Mouse (Mus musculus) lung, embryonic 14.5 days (tissue): ENCODE measurements around the gene Ccdc114. TPM values are rescaled to one million over a fixed set of nuclear protein-coding genes. Genes with fewer than 3 reads are reported as not detected.

Source experiments
- ATAC-seq: fragments of 200-750 bp; cut with Nextera tagmentation; 2 replicates; pipeline ENCODE4 v1.8.0; 2017; ENCODE audit warnings: mild to moderate bottlenecking, moderate TSS enrichment, moderate library complexity; ENCODE audit not compliant: insufficient read depth
- DNase-seq: peaks from one replicate; pipeline ENCODE4 v3.0.0-alpha.2; 2015
- H3K27ac ChIP-seq: fragments of 300-500 bp; sonication (generic); 2 replicates; pipeline ENCODE4 v1.5.1; 2014; ENCODE audit warnings: low read depth, mild to moderate bottlenecking, moderate library complexity
- H3K27me3 ChIP-seq: fragments of 300-500 bp; sonication (generic); 2 replicates; pipeline ENCODE4 v1.6.1; 2014; ENCODE audit warnings: low read length, control low read depth; ENCODE audit not compliant: insufficient read depth
- H3K36me3 ChIP-seq: fragments of 300-500 bp; sonication (generic); 2 replicates; pipeline ENCODE4 v1.6.1; 2014; ENCODE audit warnings: control low read depth; ENCODE audit not compliant: insufficient read depth
- H3K4me1 ChIP-seq: fragments of 300-500 bp; sonication (generic); 2 replicates; pipeline ENCODE4 v1.6.1; 2014; ENCODE audit warnings: antibody characterized with exemption, control low read depth; ENCODE audit not compliant: insufficient read depth
- H3K4me2 ChIP-seq: fragments of 300-500 bp; sonication (generic); 2 replicates; pipeline ENCODE4 v1.6.1; 2014; ENCODE audit warnings: mild to moderate bottlenecking
- H3K4me3 ChIP-seq: fragments of 300-500 bp; sonication (generic); 2 replicates; pipeline ENCODE4 v1.5.1; 2014; ENCODE audit warnings: low read depth, low read length
- H3K9ac ChIP-seq: fragments of 300-500 bp; sonication (generic); 2 replicates; pipeline ENCODE4 v1.6.1; 2014
- H3K9me3 ChIP-seq: fragments of 300-500 bp; sonication (generic); 2 replicates; pipeline ENCODE4 v1.6.1; 2016; ENCODE audit warnings: low read depth, low read length, control low read depth
- CTCF ChIP-seq: IDR thresholded peaks from 2 replicates; pipeline ENCODE4 v1.5.1; 2016; ENCODE audit warnings: antibody characterized with exemption, low read depth
- WGBS: fragments of 180-500 bp; shearing (Covaris S2); extraction: QIAGEN DNeasy Blood & Tissue Kit; methylation state at CpG from one replicate; pipeline ENCODE4 v1.1.7; 2014; 5-methylcytosine and 5-hydroxymethylcytosine counted together
- polyA plus RNA-seq: library from polyadenylated mRNA; unstranded; fragments of >200 nt; fragmentation: Nextera tagmentation; extraction: Ambion mirVana; gene quantifications from 2 replicates; pipeline ENCODE4 v1.2.1, GENCODE M21; 2014

Ccdc114 gene
- polyA plus RNA-seq, 1 experiment from 2014 or later, result 4.4 TPM

DNA sequence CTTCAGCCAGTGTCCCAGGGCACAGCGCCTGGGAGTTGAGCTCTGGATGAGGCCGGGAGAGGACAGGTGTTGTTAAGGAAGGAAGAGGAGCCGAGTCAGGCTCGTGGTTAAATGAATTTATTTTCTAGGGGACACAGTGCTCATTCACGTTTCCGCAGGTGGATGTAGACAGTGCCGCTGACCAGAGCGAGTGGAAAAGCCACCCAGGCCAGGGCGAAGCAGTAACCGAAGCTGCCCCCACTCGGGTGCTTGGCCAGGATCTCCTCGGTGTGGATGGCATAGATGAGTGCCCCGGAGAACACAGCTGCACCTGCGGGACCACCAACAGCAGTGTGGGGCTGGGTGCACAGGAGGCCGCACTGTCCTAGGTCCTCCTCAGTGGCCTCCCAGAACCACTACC is 5.9 kb upstream of the Ccdc114 start:
- Histone ChIP-seq H3K36me3 (peaks cover 11% of the 10 kb centered on the region; the same call in 1 of the 2 replicates), H3K4me1 (peaks cover 35% of the 10 kb centered on the region), H3K9me3 (no peaks in the 10 kb centered on the region), H3K27ac (peak overlapping the region; percentile 92; the same call in 1 of the 2 replicates), H3K4me2 (peak overlapping the region; percentile 60; the same call in 1 of the 2 replicates), H3K9ac (no peak overlapping the region; the same call in 1 of the 2 replicates), H3K4me3 (no peak overlapping the region), H3K27me3 (no peaks in the 10 kb centered on the region)
- TF ChIP-seq CTCF, result no peak
- WGBS, result 83% methylated on average over 15 of the region's 15 CpGs
- no peak for ATAC-seq
- DNase-seq, result no peak

DNA sequence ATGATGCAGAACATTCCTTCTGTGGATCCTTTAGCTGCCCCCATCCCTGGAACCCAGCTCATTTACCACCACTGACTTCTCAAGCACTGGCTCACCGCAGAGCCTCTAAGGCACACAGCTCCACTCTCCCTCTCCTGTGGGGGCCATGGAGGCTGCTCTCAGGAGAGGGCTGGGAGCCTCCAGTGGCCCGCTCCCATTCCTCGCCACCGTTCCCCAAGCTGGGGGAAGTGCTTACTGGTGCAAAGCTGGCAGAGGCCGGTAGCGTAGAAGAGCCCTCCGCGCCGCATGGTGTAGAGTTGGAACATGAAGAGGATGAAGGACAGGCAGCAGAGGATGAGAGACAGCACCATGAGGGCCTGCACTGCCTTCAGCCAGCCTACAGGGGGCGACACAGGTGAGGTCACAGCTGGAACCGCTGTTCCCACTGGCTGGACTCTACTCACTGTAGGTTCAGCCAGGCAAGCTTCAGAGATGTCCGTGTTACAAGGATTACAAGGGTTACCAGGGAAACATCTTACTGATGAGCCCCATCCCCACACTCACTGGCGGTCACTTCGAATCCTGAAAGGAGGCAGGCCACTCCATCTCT is 4.7 kb upstream of the Ccdc114 start:
- Histone ChIP-seq H3K27ac (no peak overlapping the region), H3K4me2 (peak overlapping the region; percentile 69), H3K9ac (no peak overlapping the region), H3K27me3 (no peaks in the 10 kb centered on the region), H3K4me3 (peak overlapping the region; percentile 52; the same call in 1 of the 2 replicates), H3K9me3 (no peaks in the 10 kb centered on the region), H3K36me3 (peaks cover 11% of the 10 kb centered on the region; the same call in 1 of the 2 replicates), H3K4me1 (peaks cover 35% of the 10 kb centered on the region)
- WGBS, result 69% methylated on average over 14 of the region's 14 CpGs
- no peak for ATAC-seq
- no peak for DNase-seq
- peak; percentile 63 for TF ChIP-seq CTCF

DNA sequence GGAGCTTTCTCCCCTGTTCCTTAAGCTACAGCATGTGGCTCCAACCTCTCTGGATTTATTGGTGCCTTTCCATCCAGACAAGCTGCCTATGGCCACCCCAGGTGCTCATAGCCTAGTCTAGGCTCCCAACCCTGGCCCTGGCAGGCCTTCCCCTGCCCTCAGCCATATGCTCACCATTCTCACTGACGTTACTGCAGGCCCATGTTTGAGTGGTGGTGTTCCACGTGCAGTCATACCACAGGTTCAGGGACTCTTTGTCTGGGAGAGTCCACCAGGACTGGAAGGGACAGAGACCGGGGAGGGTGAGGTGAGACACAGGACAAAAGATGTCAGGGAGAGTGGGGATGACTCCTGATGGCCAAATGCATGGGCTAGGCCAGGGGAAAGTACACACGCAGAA is 4.1 kb upstream of the Ccdc114 start:
- Histone ChIP-seq H3K4me3 (peak overlapping the region; percentile 52), H3K4me2 (peak overlapping the region; percentile 69)
- TF ChIP-seq CTCF, result no peak

DNA sequence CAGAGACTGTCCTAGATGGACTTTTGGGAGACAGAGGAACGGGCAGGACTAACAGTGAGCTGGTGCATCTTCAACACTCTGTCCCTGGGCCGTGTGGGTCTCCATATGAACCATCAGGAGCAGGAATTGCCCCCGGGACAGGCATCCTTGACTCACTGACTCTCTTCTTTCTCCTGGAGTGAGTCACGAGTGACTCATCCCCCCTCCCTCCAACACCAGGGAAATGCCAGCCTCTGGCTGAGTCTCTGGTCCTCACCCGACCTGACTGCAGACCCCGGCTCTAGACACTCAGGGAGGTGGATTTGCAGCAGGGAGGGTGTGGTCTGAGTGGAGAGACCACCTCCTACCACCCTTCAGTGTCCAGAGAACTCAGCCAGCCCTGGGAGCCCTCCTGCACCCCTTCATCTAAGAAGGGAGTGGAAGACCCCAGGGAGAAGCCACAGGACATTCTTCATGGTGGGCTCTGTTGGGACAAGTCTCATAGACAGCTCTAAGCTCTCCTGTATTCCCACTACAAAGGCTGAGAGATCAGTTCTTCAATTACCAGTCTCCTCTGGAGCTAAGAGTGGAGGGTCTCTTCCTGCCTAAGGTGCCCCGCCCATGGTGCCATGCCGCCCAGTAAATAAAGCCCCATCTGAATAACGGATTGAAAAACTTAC is 3.2 kb upstream of the Ccdc114 start:
- peak; percentile 28 for DNase-seq
- no peak for TF ChIP-seq CTCF
- Histone ChIP-seq H3K4me3 (peak overlapping the region; percentile 52), H3K4me2 (peak overlapping the region; percentile 69), H3K9me3 (no peaks in the 10 kb centered on the region), H3K27ac (peak overlapping the region; percentile 87), H3K4me1 (peaks cover 35% of the 10 kb centered on the region), H3K27me3 (no peaks in the 10 kb centered on the region), H3K9ac (peak overlapping the region; percentile 67), H3K36me3 (peaks cover 11% of the 10 kb centered on the region; the same call in 1 of the 2 replicates)
- WGBS, result 16% methylated on average over 9 of the region's 9 CpGs
- no peak for ATAC-seq

More for the DNA sequence above, 4.1 kb upstream of the Ccdc114 start:
- ATAC-seq (no peak), DNase-seq (no peak)
- WGBS, result 62% methylated on average over 4 of the region's 4 CpGs
- Histone ChIP-seq H3K9me3 (no peaks in the 10 kb centered on the region), H3K4me1 (peaks cover 35% of the 10 kb centered on the region), H3K9ac (peak overlapping the region; percentile 3), H3K36me3 (peaks cover 11% of the 10 kb centered on the region; the same call in 1 of the 2 replicates), H3K27ac (no peak overlapping the region), H3K27me3 (no peaks in the 10 kb centered on the region)

DNA sequence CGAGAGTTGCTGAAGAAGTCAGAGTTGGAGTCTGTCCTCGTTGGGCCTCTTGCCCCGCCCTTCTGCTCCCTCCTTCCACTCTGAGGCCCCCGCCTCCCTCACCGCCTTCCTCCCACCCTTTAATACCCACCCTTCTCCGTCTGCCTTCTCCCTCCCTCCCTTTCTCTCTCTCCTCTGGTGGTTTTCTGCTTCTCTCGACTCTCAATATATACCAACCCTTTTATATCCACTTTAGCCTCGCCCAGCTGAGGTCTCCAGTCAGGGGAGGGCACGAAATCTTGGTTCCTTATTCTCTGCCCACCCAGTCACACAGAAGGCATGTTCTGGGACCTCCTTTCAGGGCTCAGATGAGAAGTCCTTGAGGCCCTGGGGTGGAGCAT is 2.6 kb upstream of the Ccdc114 start, which contains the start of gene Emp3:
TSS of gene Emp3 (minus strand) at position 163 of the 380 bp plus-strand sequence.
- peaks cover 11% of the 10 kb centered on the region; the same call in 1 of the 2 replicates for H3K36me3 ChIP-seq
- peak within 1 kb of the TSS; percentile 67 for H3K9ac ChIP-seq
- no peak for TF ChIP-seq CTCF
- H3K4me2 ChIP-seq, result peak within 1 kb of the TSS; percentile 69
- H3K27ac ChIP-seq, result peak within 1 kb of the TSS; percentile 95
- peak within 1 kb of the TSS; percentile 52 for H3K4me3 ChIP-seq
- no peaks in the 10 kb centered on the region for H3K27me3 ChIP-seq
- no peaks in the 10 kb centered on the region for H3K9me3 ChIP-seq
- peak; percentile 78 for DNase-seq
- WGBS, result 13% methylated on average over 9 of the region's 9 CpGs
- ATAC-seq, result no peak
- H3K4me1 ChIP-seq, result peaks cover 32% of the 10 kb centered on the region

DNA sequence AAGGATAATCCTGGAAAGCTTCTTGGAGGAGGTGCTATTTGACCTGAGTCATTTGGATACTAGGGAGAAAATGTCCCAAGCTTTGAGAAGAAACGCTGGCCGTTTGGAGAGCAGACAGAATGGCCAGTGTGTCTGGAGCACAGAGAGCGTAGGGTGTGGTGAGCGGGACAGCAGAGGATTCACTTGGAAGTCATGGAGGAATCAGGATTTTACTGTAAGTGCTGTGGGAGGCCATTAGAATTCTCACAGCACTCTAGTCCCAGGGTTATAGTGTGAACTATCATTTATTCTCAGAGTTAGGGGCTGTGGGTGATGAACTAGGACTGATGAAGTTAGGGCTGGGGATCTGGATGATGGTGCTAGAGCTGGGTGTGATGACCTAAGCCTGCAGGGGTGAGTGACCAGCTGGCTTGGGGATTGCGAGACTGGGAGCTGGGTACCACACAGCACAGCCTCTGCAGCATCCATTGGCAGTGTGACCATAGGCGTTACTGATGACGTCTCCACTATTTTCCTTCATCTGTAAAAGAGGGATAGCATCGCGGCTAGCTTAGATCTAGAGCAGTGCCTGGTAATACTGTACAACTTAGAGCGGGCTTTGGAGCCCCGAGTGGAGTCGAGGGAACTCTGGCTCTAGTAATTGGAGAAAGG is 1.8 kb upstream of the Ccdc114 start:
- 81% methylated on average over 12 of the region's 12 CpGs for WGBS
- ATAC-seq (no peak), DNase-seq (no peak)
- H3K9ac ChIP-seq, result no peak overlapping the region
- H3K27ac ChIP-seq, result peak overlapping the region; percentile 95
- H3K4me2 ChIP-seq, result peak overlapping the region; percentile 69
- H3K4me1 ChIP-seq, result peaks cover 25% of the 10 kb centered on the region
- H3K9me3 ChIP-seq, result no peaks in the 10 kb centered on the region
- TF ChIP-seq CTCF, result no peak
- H3K27me3 ChIP-seq, result no peaks in the 10 kb centered on the region
- H3K4me3 ChIP-seq, result peak overlapping the region; percentile 41; the same call in 1 of the 2 replicates
- peaks cover 11% of the 10 kb centered on the region; the same call in 1 of the 2 replicates for H3K36me3 ChIP-seq
